Mouse (Mus musculus) neural tube, embryonic 10.5 days (tissue): ENCODE measurements around the gene Myh7.
"Not testable (repeated sequence)": the region's sequence is repeated elsewhere in the genome, so short reads cannot be mapped to it uniquely, and the experiment has no call there.

Source experiments
- DNase-seq: peaks from one replicate; pipeline ENCODE4 v3.0.0-alpha.2; 2017; ENCODE audit warnings: low spot score; ENCODE audit errors: extremely low spot score

Myh7 gene

DNA sequence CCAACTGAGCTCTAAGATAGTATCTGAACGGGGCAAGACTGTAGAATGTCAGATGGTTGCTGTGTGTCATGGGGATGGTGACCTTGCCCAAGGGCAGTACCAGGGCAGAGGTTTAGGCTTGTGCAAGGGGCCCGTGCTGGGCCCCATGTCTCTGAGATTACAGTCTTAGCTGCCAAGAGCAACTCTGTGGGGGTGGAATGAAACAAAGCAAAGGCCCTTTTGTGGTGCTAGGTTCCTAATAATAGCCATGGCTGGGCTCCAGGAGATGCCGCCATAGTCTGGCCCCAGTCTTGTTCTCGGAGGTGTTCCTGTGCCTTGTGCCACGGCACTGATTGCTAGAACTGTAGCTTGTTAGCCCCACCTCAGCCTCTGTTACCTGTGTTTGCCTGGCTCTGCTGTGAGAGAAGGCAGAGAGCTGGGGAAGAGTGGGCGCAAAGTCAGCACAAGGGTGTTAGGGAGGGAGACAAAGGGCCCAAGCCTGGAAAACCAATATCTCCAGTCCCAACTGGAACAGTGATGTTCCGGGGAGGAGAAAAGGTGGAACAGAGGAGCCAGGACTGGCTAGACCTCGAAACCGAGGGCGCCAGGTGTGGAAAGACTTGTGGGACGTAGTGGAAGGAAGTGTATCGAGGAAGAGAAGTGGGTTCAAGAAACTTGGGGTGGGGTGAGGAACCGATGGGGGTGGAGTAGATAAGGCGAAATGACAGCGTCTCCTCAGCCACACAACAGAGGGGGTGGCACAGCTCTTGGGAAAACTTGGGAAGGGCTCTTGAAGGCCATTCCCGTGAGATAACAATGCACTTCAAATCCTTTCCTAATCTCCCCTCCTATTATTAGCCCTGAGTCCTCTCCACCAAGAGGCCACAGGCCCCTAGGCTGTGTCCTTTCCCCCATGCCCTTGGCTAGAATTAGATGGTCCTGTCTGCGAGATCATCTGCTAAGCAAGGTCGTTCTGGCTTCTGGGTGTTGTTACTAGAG lies 9.7 kb upstream of the Myh7 start:
- DNase-seq, result no peak

DNA sequence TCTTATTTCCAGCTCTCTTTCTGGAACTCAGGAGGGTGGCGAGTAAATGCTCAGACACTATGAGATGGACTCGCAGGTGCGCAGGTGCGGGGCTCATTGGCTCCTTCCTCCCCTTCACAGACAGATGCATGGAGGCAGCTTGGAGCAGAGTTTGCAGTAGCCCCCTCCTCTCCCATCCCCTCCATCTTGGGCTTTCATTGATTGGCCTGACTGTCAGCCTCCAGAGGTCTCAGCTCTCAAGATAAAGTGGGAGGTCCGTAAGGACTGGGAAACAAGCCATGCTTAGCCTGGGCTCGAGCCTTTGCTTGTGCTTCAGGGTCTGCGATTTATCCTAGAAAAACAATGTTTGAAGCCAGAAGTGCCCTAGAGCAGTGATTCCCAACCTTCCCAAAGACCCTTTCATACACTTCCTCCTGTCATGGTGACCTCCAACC lies 8.3 kb upstream of the Myh7 start:
- no peak for DNase-seq

DNA sequence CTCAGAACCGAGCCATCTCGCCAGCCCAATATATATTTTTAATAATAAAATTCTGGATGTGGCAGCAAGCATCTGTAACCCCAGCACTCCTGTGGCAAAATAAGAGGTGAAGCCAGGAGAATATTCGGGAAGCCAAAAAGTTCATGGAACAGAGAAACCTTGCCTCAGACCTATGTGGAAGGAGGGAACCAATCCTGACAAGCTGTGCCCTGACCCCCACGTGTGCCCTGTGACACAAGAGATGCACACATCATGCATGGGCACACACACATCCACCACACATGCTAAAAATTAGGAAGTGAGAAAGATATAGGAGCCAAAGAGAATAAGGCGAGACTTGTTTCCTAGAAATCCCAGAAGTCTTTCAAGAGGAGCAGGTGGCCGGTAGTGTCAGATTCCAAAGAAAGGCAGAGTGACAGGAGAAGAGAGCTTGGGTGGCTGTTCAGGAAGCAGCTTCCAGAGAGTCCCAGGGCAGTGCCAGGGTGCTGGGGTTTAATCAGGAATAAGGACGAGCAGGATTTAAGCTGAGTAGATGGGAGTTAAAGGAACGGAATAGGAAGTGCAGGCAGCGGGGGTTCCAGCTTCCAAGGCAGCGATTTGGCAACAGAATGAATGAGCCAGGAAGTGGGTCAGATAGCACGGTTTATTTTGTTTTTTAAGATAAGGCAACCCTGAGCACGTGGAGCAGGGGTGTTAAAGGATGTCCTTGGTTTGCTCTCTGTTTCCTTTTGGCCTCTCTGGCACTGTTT lies 7.7 kb upstream of the Myh7 start:
- no peak for DNase-seq

DNA sequence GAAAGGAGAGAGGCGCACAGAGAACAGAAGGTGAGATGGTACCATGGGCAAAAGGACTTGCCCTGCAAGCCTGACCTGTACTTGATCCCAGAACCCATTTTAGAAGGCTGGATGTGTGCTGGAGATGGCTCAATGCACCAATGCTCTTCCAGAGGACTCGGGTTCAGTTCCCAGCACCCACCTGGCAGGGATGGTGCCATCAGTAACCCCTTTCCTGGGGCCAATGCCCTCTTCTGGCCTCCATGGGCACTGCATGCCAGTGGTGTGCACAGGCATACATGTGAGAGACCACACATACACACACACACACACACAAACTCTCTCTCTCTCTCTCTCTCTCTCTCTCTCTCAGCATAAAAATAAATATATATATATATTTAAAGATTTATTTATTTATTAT lies 7.0 kb upstream of the Myh7 start:
- DNase-seq, result no peak

DNA sequence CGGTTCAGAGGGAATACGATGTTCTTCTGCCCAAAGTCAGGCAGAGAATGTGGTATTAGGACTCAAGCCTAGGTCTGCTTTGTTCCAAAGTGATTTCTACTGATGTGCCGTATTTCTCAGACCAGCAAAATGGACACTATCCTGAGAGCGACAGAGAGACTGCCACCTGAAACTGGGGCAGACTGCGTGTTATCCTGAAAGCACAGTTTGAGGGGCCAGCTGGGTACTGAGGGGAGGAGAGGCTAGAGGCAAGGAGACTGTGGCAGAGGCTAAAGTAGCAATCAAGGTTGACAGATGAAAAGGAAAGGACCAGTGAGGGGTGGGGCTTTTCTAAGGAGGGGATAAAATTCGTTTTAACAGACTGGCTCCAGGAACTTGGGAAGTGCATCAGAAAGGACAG lies 6.4 kb upstream of the Myh7 start:
- no peak for DNase-seq

DNA sequence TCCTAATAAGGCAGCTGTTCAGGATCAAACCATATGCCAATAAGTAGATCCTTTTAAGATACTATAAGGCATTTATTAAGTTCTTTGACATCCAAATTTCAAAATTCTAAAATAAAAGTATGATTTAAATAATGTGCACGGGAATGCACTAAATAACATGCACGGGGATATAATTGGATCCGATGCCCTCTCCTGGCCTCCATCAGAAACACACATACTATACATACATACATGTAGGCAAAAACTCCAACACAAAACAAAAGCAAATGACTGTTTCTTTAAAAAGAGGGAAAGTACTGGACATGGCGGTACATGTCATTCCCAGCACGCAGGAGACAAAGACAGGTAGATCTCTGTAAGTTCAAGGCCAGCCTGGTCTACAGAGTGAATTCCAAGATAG lies 5.4 kb upstream of the Myh7 start:
- not testable (repeated sequence) for DNase-seq

DNA sequence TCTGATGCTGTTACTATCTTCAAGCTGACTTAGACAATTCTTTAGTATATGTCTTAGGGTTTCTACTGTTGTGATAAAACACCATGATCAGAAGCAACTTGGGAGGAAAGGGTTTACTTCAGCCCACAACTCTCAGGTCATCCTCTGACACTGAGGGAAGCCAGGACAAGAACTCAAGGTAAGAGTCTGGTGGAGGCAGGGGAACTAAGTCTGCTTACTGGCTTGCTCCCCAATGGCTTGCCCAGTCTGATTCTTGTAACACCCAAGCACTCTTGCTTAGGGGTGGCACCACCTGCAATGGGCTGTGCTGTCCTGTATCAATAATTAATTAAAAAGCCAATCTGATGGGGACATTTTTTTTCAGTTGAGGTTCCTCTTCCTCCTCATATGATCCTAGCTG lies 4.3 kb upstream of the Myh7 start:
- DNase-seq, result no peak

DNA sequence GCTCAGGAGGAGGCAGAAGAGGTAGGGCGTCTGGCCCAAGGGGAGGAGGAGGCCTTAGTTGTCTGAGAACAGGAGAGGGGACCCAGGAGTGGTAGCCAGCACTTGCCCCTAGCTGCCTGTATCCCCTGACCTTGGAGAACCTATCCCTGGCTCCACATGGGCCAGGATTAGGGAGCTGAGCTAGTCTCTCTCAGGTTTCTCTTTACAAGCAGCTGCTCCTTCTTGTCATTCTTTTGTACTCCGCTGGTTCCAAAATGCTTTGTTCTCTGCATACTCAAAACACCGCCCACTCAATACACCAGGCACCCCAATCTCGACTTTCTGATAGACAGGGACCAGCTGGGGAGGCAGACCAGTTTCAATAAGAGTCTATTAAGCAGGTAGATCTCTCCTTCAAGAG lies 2.9 kb upstream of the Myh7 start:
- no peak for DNase-seq

DNA sequence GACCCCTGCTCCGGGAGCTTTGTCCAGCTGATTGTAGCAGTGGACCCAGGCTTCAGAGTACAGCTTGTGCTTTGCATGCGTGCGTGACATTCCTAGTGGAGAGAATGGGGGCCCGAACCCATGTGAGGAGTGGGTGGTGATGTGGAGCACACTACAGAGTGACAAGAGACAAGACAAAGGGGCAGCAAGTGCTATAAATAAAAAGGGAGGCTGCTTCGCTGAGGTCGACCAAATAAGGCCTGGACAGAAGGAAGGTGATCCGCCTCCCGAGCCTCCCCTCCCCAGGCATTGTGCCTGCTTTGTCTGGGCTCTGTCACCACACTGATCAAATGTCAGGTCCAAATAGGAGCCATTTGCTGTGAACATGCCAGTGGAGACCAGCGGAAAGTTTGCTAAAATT lies 2.4 kb upstream of the Myh7 start:
- DNase-seq, result no peak

DNA sequence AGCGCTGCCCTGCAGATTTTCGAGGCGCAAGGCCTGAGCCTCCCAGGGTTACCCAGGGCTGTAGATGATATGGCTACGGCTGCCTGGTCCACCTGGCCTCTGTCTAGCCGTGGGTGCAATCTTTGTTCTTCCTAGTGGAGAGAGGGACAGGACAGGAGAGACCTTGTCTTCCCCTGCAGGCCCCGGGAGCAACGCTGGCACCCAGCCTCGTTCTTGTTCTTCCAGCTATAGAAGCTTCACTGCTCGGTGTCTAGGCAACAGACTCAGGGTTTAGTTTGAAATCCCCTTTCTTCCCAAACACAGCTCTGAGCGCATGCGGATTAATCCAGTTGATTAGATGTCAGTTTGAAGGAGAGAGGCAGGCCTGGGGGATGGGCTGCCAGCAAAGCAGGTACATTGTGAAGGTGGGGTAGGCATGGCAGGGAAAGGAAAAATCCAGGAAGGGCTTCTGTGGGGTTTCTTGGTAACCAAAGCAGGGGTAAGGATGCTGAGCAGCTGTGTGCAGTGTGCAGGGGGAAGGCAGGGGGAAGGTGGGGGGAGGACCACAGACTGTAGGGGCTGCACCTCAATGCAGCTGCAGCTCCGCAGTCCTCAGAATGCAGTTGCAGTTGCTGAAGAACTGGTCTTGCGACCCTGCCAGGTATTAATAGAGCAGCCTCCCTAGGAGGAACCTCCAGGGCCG lies 1.2 kb upstream of the Myh7 start:
- no peak for DNase-seq

DNA sequence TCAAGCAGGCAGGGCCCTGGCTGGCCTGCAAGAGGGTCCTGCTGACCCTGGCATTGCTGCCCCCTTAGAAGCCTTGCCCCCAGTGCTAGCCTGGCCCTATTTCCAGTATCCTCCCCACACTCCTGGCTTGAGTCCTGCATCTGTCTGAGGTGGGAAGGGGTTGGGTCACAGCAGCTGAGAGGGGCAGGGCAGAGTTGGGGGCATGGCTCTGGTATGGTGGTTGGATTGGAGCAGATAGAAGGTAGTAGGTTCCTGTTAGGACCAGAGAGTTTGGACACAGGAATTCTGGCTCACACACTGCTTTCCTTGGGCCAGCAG lies 402 bp upstream of the Myh7 start:
- no peak for DNase-seq

DNA sequence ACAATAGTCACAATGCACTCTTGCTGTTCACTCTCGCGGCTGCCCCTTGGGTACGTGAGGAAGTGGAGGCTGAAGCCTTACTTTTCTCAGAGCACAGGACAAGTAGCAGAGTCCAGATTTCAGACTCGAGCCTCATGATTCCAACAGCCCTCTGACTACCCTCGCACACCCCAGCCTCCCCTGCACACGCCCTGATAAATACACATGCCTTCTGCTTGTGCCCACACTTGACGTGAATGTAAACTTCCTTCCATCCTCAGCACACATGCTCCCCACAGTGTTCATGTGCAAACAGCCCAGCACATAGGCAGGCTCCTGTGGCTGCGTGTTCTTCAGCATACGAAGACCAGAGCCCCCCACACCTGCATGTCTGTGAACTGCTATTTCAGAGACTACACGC lies 790 bp downstream of the Myh7 start:
- no peak for DNase-seq

DNA sequence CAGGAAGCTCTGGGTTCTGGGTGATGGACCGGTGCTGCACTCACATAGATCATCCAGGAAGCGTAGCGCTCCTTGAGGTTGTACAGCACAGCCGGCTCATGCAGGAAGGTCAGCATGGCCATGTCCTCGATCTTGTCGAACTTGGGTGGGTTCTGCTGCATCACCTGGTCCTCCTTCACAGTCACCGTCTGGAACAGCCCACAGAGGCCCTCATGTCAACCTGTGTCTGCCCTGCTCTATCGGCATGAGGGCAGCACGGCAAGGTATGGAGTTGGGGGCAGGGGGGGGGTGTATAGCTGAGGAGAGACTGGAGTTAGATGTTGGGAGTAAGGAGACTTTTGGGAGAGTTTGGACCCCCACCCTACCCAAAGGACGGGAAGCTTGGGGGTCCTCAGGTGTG lies 2.2 kb downstream of the Myh7 start:
- no peak for DNase-seq

DNA sequence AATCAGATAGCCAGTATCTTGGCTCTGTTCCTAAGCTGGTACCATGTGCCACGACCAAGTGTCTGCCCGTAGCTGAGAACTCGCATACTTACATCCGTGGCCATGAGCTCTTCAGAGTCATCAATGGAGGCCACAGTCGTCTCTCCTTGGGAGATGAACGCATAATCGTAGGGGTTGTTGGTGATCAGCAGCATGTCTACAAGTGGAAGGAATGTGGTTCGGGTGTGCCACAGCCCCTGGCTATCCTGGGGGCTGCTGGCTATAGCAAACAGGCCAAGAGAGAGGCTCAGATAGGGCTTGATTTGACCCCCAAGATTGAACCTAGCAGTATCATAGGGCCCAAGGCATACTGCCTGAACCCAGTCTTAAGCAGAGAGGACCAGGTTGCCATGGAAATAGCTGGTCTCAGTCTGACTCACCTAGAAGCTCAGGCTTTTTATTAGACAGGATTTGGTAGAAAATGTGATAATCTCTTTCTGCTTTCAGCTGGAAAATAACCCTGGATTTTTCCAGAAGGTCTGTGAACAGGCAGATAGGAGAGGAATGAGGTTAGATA lies 4.5 kb downstream of the Myh7 start:
- DNase-seq, result no peak

DNA sequence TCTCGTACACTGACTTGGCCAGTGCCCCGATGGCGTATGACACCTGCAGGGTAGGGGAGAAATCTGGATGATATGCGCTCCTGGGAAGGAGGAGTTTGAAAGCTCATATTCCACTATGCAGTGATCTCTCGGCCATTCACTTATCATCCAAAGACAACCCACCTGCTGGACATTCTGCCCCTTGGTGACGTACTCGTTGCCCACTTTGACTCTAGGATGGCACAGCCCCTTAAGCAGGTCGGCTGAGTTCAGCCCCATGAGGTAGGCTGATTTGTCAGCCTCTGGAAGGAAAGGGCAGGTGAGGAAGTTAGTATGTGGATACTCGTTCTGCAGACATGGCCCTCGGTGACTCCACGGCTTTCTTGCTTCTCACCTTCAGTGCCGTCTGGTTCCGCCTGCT lies 5.5 kb downstream of the Myh7 start:
- DNase-seq, result no peak

DNA sequence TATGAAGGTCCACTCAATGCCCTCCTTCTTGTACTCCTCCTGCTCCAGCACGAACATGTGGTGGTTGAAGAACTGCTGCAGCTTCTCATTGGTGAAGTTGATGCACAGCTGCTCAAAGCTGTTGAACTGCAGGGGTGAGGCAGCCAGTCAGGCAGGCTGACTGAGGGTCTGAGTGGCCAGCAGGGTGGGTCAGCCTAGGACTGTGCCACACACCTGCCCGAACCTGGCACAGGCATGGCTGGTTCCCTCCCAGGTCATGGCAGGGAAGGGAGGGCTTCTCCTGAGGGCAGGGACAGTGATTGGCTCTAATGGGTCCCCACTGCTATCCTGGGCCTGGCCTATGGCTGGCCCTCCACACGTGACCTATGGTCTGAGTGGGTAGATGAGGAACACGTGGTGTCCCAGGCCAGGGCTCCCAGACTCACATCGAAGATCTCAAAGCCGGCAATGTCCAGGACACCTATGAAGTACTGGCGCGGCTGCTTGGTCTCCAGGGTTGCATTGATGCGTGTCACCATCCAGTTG lies 6.0 kb downstream of the Myh7 start:
- DNase-seq, result not testable (repeated sequence)

DNA sequence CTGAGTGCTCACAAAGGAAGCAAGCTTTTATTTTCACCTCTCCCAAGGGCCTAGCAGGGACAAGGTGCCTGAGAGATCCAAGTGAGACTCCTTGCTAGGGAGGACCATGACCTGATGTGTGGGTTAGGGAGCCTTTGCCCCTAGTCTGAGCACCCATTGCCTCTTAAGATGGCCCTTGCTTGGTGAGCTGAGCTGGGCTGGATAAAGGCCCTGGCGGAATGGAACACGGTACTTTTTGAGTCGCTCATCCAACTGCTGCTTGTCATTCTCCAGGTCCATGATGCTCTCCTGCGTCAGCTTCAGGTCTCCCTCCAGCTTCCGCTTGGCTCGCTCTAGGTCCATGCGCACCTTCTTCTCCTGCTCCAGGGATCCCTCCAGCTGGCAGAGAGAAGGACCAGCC lies 12.5 kb downstream of the Myh7 start:
- DNase-seq, result no peak

DNA sequence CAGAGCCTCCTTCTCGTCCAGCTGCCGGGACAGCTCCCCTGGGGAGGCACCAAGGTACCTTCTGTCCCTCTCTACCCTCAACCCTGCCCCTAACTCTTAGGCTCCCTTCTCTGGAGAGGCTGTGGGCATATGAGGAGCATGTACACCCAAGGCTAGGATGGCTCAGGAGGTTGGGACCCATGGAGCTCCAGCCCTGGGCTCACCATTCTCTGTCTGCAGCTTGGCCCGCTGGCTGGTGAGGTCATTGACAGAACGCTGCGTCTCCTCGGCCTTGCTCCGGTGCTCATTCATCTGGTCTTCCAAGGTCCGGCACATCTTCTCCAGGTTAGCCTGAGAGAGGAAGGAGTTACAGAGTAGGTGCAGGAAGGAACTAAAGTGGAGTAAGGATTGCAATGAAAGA lies 15.8 kb downstream of the Myh7 start:
- DNase-seq, result no peak

DNA sequence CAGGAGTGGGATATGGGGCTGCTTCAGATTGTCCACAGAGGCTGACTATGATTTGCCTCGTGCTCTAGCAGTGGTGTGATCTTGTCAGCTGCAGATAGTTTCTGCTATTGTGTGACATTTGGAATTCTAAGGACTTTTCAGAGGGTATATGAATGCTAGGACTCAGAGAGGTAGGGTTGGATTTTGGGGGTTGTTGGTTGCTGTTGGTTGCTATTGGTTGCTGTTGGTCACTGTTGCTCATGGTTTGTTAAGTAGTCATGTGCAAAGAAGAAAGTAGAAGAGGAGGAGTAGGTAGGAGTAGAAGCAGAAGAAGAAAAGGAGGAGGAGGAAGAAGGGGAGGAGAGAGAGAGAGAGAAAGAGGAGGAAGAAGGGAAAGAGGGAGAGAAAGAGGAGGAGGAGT lies 17.8 kb downstream of the Myh7 start, which contains the start of gene Gm17428:
Gene Gm17428, plus strand, starts transcription at position 301 of the 400 bp plus-strand sequence.
- DNase-seq, result no peak

DNA sequence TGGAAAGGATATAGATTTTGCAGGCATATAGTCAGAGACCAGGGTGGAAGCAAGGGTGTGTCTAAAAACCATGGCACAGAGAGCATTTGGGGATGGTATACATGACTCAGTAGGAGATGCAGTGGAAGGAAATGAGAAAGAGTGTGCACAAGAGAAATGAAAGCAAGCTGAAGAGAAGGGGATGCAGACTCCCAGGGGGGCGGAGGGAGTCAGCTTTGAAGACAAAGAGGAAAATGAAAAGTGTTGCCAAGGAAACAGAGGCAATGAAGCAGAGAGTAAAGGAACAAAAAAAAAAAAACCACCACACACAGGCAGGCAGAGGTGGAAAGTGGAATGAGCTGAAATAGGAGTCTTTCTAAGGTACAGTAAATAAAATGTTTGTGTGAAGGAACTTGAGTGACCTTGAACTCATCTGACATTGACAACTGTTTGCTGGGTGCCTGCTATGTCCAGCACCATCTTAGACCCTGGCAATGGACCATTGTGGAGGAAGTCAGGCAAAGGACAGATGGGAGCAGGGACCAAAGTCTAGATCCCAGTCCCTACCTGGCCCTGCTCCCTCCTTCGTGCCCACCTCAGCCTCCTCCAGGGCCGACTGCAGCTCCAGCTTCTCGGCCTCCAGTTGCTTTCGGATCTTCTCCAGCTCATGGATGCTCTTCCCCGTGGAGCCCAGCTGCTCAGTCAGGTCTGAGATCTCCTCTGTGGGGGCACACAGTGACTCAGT lies 20.2 kb downstream of the Myh7 start:
- DNase-seq, result no peak

DNA sequence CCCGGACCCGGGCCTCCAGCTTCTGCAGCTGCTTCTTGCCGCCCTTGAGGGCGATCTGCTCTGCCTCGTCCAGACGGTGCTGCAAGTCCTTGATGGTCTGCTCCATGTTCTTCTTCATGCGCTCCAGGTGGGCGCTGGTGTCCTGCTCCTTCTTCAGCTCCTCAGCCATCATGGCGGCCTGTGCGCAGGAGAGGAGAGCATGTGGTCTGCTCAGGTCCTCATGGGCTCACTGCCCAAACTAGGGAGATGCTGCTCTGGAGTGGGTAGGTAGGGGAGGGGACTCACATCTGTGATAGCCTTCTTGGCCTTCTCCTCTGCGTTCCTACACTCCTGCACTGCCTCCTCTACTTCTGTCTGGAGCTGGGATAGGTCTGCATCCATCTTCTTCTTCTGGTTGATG lies 21.6 kb downstream of the Myh7 start:
- DNase-seq, result not testable (repeated sequence)
